Mouse (Mus musculus) kidney, postnatal 10 days (tissue): ENCODE measurements around the gene Samd5.

Experiments used
- DNase-seq: peaks from one replicate; pipeline ENCODE4 v3.0.0; 2021; ENCODE audit warnings: mixed read lengths

The Samd5 gene

DNA sequence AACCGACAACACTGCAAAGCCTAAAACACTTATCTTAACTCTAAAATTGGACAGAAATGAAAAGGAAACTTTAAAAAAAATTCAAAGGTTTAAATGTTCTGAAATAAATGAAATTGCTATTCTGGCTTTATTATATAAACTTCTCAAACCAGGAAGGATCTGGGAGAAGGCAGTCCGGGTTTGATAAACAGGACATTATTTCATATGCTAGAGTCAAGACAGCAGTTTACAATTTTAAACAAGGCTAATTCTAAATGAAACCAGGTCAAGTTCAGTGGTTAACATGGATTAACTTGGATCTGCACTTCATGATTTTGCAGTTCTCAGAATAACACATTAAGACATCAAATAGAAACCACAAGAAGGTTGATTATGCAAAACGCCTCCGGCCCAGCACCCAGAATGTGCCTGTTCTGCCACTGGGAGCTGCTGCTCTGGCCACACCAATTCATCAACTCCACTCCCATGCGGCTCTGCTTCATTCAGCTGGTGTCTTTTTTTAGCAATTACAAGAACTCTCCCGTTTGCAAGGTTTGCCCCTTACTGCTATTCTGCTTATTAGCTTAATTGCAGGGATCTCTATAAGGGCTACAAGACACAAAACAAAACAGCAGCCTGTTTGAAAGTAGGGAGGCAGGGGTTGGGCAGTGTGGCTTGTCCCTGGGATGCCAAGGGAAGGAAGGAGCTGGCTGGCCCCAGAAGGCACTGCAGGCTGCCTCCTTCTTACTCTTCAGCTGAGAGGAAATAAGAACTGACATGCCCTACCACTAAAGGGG, 24.8 kb downstream of the Samd5 start:
- peak; percentile 16 for DNase-seq

- DNase-seq, result no peak
Observed at GRCm38 (mm10) chr10:9648464-9648863, 26.5 kb downstream of the Samd5 start.

DNA sequence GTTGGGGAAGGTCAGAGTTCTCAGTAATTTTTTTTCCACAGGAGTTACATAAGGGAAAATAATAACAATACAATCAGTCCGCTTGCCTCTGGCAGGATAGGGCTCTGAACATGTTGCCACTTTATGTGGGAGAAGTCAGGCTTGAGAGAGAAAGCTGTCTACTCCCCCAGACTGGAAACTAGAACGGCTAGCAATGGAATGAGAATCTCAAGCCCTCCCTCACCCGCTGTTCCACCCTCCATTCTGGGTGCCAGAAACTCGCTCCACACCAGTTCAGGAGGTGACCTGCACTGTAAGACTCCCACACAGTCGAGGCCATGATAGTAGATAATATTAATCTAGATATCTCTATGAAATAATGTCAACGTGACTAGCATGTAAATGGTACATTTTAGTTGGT, 27.3 kb downstream of the Samd5 start:
- peak; percentile 18 for DNase-seq

DNA sequence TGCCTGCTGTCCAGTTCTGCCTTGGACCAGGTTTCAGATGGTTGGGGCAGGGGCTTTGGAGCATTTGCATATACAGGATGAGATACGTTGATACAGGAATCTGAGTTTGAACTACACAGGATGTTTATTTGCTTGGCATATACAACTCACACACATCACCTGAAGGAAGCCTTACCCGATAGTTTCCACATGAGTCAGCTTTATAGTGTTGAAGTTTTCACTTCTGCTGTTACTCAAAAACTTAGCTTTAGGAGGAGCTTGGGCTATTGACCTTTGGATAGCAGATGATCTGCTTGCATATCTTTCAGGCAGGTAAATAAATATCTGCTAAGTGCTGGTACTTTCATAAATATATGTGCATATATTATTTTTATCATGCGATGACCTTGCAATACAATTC, 28.6 kb downstream of the Samd5 start:
- no peak for DNase-seq

- DNase-seq, result no peak
Observed at GRCm38 (mm10) chr10:9643531-9643930, 31.5 kb downstream of the Samd5 start.

GRCm38 (mm10) chr10:9642077-9642476, 32.9 kb downstream of the Samd5 start:
- no peak for DNase-seq

DNA sequence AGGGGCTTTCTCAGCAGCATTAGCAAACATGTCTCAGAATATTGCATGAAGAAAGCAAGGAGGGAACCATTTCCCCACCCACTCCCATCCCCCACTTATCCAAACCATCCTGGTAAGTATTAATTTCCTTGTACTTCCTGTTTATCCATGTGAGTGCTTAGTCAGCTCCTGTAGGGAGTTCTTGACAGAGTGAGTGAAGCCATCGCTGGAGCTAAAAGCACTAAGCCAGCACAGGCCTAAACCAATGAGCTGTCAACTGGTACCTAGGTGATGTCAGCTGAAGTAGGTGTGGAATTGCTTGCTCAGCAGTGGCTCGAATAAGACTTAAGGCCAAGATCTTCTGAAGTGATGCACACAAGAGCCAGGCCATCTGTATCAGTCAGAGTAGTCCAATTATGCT, 34.3 kb downstream of the Samd5 start:
- DNase-seq, result no peak

- DNase-seq, result no peak
Observed at GRCm38 (mm10) chr10:9640056-9640455, 35.0 kb downstream of the Samd5 start.

DNA sequence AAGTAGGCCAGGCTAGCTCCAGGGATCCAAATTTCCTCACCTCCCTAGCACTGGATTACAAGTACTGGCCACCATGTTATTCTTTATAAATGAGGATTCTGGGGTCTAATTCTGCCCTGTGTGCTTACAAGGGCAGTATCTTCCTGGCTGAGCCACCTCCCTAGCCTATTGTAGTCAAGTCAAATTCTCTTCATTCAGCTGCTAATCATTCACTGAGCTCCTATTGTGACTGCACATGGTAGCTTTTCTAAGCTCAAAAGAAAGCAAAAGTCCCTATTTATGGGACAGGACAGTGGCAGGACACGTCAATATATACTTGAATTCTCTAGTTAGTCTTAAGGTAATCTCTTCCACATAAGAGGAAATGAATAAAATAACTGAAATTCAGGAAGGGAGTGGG, 49.7 kb downstream of the Samd5 start:
- no peak for DNase-seq

DNA sequence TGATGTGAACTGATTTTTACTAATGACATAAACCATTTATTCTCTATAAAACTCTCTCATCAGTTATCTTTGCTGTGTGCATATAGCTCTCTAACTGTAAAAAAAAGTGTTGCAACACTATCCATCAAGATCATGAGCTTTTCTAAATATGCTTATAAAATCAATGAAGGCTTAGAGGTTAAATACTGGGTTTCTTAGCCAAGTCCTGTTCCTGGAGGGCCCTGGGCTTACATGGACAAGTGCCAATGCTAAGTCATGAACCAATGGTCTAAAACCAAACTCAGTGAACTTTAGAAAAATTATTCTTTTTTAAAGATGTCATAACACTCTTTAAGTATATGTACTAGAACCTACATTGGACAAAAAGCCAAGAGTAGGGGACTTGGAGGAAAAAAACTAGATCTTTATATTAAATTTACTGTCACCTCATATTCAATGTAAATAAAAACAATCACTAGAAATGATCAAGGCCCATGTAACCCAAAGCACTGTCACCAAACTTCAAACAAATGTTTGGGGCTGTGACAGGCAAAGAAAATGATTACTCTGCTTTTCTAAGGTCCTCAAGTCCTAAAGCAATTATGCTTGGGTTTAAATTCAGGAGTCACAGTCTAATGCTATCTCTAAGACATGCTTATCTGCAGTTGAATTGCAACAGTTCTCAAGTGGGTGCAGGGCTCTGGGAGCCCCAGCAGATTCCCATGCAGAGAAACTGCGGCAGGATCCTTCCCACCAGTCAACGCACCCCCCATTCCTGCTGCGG, 52.9 kb downstream of the Samd5 start:
- no peak for DNase-seq

DNA sequence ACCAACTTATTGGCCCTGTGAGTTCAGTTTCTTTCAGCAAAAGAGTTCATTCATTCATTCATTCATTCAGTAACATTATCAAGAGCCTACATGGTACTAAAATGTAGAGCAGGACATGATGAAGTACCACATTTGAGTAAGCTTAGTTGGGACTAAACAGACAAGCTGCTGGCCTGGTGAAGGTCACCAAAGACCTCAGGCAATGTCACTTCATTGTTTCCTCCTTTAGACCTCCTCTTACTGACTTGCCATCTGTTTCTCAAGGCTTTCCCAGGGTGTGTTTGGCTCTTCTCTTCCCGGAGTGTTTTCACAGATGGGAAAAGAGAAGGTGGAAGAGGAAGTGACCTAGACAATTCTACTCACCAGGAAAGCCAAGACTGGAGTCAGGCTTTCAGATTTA, 54.0 kb downstream of the Samd5 start:
- no peak for DNase-seq

DNA sequence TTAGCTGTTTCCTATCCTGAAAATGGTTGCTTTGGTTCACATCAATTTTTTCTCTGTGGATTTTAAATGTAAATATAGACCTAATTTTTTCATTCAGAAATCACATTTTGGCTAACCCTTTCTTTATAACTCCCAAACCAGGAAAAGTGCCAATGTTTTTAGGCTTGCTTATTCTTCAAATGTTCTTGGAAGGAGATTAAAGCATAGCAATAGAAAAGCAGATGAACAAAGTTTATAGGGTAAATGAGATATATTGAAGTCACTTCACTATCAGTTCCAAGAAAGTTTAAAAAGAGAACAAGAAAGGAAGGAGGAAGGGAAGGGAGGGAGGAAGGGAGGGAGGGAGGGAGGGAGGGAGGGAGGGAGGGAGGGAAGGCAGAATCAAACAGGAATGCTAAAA, 60.0 kb downstream of the Samd5 start:
- no peak for DNase-seq

- DNase-seq, result no peak
Observed at GRCm38 (mm10) chr10:9608854-9609253, 66.2 kb downstream of the Samd5 start.

- no peak for DNase-seq
Observed at GRCm38 (mm10) chr10:9607155-9607554, 67.9 kb downstream of the Samd5 start.

- DNase-seq, result no peak
Observed at GRCm38 (mm10) chr10:9605635-9606034, 69.4 kb downstream of the Samd5 start.

DNA sequence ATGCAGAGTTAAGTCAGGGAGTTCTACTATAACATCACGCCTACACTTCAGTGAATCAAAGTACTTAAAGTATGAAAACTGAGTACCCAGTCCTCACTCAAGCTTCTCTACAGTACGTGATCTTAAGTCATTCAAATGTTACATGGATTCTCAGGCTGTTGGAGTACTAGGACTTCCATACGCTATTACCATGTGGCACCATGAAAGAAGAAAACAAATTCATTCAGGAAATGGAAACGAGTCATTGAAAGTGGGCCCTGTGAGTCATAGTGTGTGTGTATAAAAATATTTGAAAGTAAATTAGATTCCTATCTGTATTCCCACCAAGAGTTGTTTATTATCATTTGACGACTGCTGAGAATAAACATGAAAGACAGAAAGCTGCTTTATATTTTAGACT, 71.7 kb downstream of the Samd5 start:
- no peak for DNase-seq

DNA sequence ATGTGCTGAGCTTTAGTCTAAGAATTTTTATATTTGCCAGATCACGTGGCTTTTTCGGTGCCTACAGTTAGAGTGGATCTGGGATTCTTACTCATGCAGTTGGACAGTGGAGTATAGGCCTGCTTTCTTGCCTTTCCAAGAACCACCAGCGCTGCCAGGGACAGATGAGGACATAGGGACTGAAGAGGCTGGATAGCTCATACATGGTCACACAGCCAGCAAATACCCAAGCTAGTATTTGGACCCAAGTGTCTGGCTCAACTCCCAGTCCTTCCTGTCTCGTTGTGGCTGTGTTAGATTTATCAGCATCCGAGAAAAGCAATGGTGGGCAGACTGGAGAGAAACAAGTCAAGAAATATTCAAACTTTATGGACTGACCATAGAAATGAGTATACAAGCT, 72.2 kb downstream of the Samd5 start:
- no peak for DNase-seq

- no peak for DNase-seq
Observed at GRCm38 (mm10) chr10:9602389-9602788, 72.6 kb downstream of the Samd5 start.

GRCm38 (mm10) chr10:9596228-9596627, 78.8 kb downstream of the Samd5 start:
- no peak for DNase-seq

DNA sequence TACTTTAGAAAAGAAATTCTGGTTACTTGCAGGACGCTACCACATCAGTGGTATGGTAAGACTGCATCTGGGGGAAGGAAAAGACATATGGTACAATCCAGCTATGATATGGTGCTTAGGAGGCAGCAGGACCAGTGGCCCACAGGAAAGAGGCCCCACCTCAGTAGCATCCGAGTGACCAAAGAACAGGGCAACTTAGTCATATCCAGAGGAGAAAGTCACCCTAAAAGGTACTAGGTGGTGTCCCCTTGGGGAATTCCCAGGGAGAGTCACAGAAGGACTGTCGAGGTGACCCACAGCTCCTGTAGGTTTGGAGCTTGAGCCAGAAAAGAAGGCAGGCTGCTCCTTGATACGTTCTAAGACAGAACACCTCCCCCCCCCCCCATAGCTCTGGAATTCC, 80.3 kb downstream of the Samd5 start:
- DNase-seq, result no peak

DNA sequence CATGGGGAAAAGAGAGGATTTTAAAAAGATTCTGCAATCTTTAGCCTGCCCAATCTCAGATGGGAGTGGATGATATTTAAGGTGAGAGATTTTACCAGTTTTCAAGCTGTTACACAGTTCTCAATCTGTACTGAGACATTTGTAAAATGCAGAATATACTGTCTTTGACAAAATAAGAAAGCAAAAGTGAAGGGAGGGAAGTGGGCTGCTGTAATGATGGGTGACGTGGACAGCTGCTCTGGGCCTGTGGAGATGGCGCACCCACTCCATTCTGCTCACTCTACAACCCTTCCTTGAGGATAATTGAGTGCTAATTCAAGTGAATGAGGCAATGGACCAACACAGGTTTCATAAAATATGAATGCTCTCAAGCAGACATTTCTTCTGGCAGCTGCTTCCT, 84.4 kb downstream of the Samd5 start:
- no peak for DNase-seq

DNA sequence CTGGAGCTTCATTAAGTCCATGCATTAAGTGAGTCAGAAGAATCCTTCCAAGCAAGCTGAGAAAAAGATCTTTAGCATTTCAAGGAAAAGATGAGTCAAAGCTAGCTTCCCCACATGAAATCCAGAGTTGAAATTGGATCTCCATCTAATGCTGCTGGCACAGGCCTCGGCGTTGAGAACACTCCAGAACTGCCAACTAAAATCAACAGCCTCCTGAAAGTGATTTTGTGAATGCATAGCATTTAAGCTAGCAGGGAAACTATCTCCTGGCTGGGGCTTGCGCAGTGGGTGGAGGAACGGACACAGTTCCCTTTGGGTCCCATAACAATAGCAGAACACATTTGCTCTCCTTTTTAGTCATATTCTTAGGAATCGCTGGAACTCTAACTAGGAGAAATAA, 88.7 kb downstream of the Samd5 start:
- no peak for DNase-seq

DNA sequence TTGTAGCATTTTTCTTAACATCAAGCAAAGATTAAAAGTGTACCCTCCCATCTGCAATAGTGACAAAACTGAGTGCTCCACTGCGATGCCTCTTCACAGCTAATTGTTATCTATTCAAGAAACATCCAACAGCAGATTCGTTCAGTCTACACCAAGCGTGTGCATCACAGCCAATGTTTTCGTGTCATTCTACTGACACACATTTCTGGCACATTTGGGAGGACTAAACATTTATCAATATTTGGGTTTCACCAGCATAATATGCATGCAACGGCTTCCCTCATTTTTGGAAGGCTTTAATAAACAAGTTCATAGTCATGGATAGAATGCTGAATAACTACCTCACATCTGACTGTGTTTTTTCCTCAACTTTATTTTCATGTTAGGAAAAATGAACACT, 95.6 kb downstream of the Samd5 start:
- no peak for DNase-seq

DNA sequence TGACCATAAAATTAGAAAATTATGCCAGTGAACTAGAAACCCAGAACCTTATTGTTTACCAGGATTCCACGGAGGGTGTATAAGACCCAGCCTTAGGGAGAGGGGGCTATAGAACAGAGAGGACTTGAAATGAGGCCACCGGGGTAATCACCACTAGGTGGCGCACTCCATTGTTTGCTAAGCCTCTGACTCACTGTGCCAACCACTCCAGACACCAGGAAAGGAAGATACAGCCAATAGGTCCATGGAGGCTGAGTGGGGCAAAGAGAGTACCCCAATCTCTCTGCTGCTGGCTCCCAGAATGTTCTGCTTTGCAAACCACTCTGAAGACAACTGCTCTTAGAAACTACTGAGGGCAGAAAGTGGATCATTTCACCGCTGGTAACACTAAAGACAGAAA, 99.4 kb downstream of the Samd5 start:
- peak; percentile 74 for DNase-seq

DNA sequence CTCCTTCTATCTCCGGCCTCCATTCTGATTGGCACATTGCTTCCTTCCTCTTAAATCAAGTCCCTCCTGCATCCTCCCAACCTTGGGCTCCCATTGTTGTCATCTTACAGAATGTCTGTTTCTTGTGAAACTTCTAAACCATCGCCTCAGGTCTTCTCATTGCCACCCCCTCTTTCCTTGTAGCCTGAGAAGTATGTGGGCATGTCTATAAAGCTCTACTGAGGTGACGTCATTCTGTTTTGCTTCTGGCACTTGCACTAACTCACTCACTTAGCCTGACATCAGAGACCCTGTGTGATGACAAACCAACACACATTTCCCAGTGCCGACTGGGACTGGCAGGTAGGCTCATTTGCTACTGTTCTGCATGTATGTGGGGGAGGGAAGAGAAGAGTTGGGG, 100.9 kb downstream of the Samd5 start:
- no peak for DNase-seq
